Mouse (Mus musculus) lung, postnatal 0 days (tissue): Measurements from ENCODE around the gene Washc4. TPM values are rescaled to one million over a fixed set of nuclear protein-coding genes. Genes with fewer than 3 reads are reported as not detected.

Source experiments
- ATAC-seq: fragments of 200-750 bp; cut with Nextera tagmentation; 2 replicates; pipeline ENCODE4 v1.8.0; 2017; ENCODE audit warnings: moderate library complexity
- DNase-seq: peaks from one replicate; pipeline ENCODE4 v3.0.0-alpha.2; 2016; ENCODE audit warnings: low spot score
- H3K27ac ChIP-seq: fragments of 300-500 bp; sonication (generic); 2 replicates; pipeline ENCODE4 v1.5.1; 2014; ENCODE audit warnings: antibody characterized with exemption, mild to moderate bottlenecking, low read length, mixed read lengths
- H3K27me3 ChIP-seq: fragments of 300-500 bp; sonication (generic); replicated peaks from 2 replicates; pipeline ENCODE4 v1.6.1; 2014; ENCODE audit warnings: low read length, mixed read lengths; ENCODE audit not compliant: insufficient read depth
- H3K36me3 ChIP-seq: fragments of 300-500 bp; sonication (generic); 2 replicates; pipeline ENCODE4 v1.6.1; 2014; ENCODE audit warnings: low read length, mixed read lengths; ENCODE audit not compliant: insufficient read depth
- H3K4me1 ChIP-seq: fragments of 300-500 bp; sonication (generic); 2 replicates; pipeline ENCODE4 v1.6.1; 2014; ENCODE audit warnings: antibody characterized with exemption, low read depth, low read length, mixed read lengths; ENCODE audit not compliant: insufficient read depth
- H3K4me2 ChIP-seq: fragments of 300-500 bp; sonication (generic); replicated peaks from 2 replicates; pipeline ENCODE4 v1.6.1; 2014; ENCODE audit warnings: low read depth, mild to moderate bottlenecking, low read length, moderate library complexity, mixed read lengths
- H3K4me3 ChIP-seq: fragments of 300-500 bp; sonication (generic); 2 replicates; pipeline ENCODE4 v1.5.1; 2014; ENCODE audit warnings: low read depth, low read length
- H3K9ac ChIP-seq: fragments of 300-500 bp; sonication (generic); replicated peaks from 2 replicates; pipeline ENCODE4 v1.6.1; 2014; ENCODE audit warnings: low read depth, mild to moderate bottlenecking
- H3K9me3 ChIP-seq: fragments of 300-500 bp; sonication (generic); 2 replicates; pipeline ENCODE4 v1.6.1; 2016; ENCODE audit warnings: low read length, mixed read lengths
- CTCF ChIP-seq: IDR thresholded peaks from 2 replicates; pipeline ENCODE4 v1.5.1; 2016; ENCODE audit warnings: antibody characterized with exemption, mild to moderate bottlenecking
- EP300 ChIP-seq: IDR thresholded peaks from 2 replicates; pipeline ENCODE4 v1.6.1; 2016; ENCODE audit warnings: antibody characterized with exemption, mild to moderate bottlenecking, control low read depth
- WGBS: fragments of 180-500 bp; shearing (Covaris S2); extraction: QIAGEN DNeasy Blood & Tissue Kit; methylation state at CpG from one replicate; pipeline ENCODE4 v1.1.7; 2014; 5-methylcytosine and 5-hydroxymethylcytosine counted together
- polyA plus RNA-seq: library from polyadenylated mRNA; unstranded; fragments of >200 nt; fragmentation: Nextera tagmentation; extraction: Ambion mirVana; gene quantifications from 2 replicates; pipeline ENCODE4 v1.2.1, GENCODE M21; 2015

The Washc4 gene
- polyA plus RNA-seq, 1 experiment from 2014 or later: 28.3 TPM

DNA sequence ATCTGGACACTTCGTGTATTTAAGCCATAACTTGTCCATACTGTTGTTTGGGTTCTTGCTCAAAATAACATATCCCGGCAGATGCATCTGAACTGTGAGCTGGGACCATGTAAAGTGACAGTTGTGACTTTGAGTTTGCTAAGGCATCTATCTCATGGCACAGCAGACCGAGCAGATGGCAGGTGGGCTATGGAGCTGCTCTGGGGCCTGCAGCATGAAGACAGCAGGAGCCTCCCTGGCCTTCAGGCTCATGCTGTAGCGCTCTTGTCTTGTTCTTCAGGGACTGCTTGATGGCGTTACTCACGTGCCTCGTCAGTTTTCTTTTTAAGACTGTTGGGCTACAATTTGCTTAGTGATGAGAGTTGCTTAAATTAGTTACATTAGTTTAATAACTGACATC is 49.1 kb downstream of the Washc4 start:
- Histone ChIP-seq H3K9ac (no peak overlapping the region), H3K27me3 (no peaks in the 10 kb centered on the region), H3K4me1 (no peaks in the 10 kb centered on the region), H3K4me3 (no peak overlapping the region), H3K27ac (no peak overlapping the region), H3K4me2 (no peak overlapping the region), H3K36me3 (peaks cover 58% of the 10 kb centered on the region), H3K9me3 (no peaks in the 10 kb centered on the region)
- no peak for ATAC-seq
- no peak for DNase-seq
- WGBS: 90% methylated on average over 7 of the region's 7 CpGs
- TF ChIP-seq EP300 (no peak), CTCF (no peak)

DNA sequence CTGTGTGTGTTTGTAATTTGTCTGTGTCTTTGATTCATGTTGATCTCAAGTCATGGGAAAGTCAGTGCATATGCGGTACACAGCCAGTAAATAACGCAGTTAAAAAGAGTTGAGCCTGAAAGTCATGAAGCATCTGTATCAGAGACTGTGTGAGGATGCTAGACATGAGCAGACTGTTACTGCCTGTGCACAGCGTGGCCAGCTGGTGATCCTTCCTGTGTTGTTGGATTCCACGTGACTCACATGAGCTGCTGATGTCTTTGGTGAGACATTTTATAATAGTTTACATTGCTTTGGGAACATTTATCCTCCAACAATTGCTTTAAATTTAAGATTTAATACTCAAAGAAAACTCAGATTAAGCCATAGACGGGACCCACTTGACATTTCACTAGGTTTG is 51.0 kb downstream of the Washc4 start:
- Histone ChIP-seq H3K4me1 (no peaks in the 10 kb centered on the region), H3K27me3 (no peaks in the 10 kb centered on the region), H3K4me3 (no peak overlapping the region), H3K9ac (no peak overlapping the region), H3K4me2 (no peak overlapping the region), H3K27ac (no peak overlapping the region), H3K9me3 (no peaks in the 10 kb centered on the region), H3K36me3 (peaks cover 51% of the 10 kb centered on the region)
- no peak for DNase-seq
- TF ChIP-seq EP300 (no peak), CTCF (no peak)
- 87% methylated on average over 5 of the region's 5 CpGs for WGBS
- ATAC-seq: no peak

DNA sequence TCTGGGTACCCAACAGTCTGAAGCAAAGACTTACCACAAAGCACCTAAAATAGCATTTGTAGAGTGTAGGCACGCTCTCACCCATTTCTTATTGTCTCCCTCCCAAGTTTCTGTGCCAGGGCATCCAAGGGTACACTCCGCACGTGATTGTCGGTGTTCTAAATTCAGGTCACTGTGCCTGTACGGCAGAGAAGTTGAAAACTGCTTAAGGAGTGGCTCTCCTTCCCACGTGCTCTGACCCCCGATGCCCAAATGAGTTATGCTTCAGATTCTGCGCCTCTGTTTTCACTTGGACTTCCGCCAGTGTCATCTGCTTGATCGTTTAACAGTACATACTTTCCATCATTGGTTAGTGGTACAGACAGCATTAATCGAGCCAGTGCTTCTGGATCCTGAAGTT is 57.1 kb downstream of the Washc4 start:
- H3K27ac ChIP-seq: no peak overlapping the region
- no peak for DNase-seq
- 77% methylated on average over 11 of the region's 11 CpGs for WGBS

DNA sequence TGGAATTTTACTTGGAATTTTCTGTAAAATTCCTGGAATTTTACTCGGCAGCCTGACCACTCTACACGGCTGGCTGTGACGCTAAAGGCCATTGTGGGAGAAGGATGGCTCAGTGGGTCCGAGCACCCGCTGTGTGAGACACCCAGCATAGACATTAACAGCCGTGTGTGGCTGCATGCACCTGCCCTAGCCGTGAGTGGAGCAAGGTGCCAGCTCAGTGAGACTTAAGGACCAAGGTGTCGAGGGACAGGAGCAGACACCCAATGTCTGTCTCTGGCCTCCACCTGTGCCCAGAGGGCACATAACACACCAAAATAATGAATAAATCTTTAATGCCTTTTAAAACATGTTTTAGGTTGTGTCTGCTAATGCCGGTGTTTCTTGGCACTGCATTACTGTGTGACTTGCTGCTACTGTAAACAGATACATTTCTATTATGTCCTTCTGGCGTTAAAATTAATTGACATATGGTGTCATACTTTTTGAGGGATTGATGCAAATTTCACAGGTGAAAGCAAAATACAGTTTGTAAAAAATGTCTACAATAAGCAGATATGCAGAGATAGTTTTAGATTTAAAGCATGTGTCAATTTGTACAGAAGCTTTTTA is 60.5 kb downstream of the Washc4 start:
- no peak overlapping the region for H3K9ac ChIP-seq
- TF ChIP-seq CTCF (no peak), EP300 (no peak)
- WGBS: 85% methylated on average over 10 of the region's 10 CpGs
- H3K27ac ChIP-seq: no peak overlapping the region
- H3K36me3 ChIP-seq: peaks cover 19% of the 10 kb centered on the region; the same call in 1 of the 2 replicates
- no peaks in the 10 kb centered on the region for H3K4me1 ChIP-seq
- no peak overlapping the region for H3K4me3 ChIP-seq
- ATAC-seq (no peak), DNase-seq (no peak)
- H3K9me3 ChIP-seq: no peaks in the 10 kb centered on the region
- no peak overlapping the region for H3K4me2 ChIP-seq
- H3K27me3 ChIP-seq: no peaks in the 10 kb centered on the region

More for the DNA sequence above, 57.1 kb downstream of the Washc4 start:
- no peaks in the 10 kb centered on the region for H3K4me1 ChIP-seq
- no peak overlapping the region for H3K4me2 ChIP-seq
- ATAC-seq: no peak
- peaks cover 19% of the 10 kb centered on the region; the same call in 1 of the 2 replicates for H3K36me3 ChIP-seq
- H3K4me3 ChIP-seq: no peak overlapping the region
- H3K9ac ChIP-seq: no peak overlapping the region
- H3K27me3 ChIP-seq: no peaks in the 10 kb centered on the region
- no peaks in the 10 kb centered on the region for H3K9me3 ChIP-seq
- TF ChIP-seq CTCF (no peak), EP300 (no peak)

DNA sequence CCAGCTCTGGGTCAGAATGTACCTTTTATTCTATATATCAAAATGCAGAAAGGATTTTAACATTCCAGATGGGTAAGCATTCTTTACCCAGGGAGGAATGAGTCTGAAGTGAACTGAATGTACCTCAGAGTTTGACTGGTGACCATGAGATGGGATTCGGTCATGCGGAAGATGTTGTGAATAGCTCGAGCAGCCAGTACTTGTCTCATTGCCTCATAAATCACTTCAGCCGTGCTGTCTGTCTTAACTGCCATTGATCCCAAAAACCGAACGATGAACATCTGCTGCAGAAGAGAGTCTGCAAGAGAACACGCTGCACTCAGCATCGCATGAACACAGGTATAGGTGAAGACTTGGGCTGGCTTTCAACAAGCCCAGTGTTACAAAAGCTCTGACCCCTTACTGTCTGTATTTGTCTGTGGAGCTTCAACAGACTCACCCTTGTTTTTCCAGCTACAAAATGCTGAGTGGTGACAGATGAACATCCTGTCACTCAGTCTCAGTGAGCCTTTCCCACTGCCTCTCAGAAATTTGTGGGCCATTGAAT is 62.2 kb downstream of the Washc4 start:
- Histone ChIP-seq H3K36me3 (peaks cover 19% of the 10 kb centered on the region; the same call in 1 of the 2 replicates), H3K9ac (no peak overlapping the region), H3K4me3 (no peak overlapping the region), H3K4me1 (no peaks in the 10 kb centered on the region), H3K27ac (no peak overlapping the region), H3K4me2 (no peak overlapping the region), H3K27me3 (no peaks in the 10 kb centered on the region), H3K9me3 (no peaks in the 10 kb centered on the region)
- TF ChIP-seq CTCF (no peak), EP300 (no peak)
- WGBS: 83% methylated on average over 8 of the region's 8 CpGs
- DNase-seq (no peak), ATAC-seq (no peak)

DNA sequence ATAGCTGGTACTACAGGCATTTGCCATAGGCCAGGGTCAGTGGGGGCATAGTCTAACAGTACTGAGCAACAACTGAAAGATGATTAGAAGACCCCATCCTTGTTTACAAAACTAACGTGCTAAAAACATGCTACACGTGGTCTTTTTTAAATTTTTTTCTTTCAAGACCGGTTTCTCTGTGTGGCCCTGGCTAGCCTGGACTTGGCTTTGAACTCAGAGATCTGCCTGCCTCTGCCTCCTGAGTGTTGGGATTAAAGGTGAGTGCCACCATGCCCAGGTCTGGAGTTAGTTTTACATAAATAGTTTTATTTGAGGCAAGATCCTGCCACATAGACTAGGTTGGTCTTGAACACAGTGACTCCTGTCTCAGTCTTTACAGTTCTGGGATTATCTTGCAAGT is 63.6 kb downstream of the Washc4 start:
- Histone ChIP-seq H3K9me3 (no peaks in the 10 kb centered on the region), H3K27ac (no peak overlapping the region), H3K4me2 (no peak overlapping the region), H3K9ac (no peak overlapping the region), H3K4me1 (no peaks in the 10 kb centered on the region), H3K4me3 (no peak overlapping the region), H3K36me3 (peaks cover 22% of the 10 kb centered on the region), H3K27me3 (no peaks in the 10 kb centered on the region)
- ATAC-seq (no peak), DNase-seq (no peak)
- TF ChIP-seq CTCF: no peak
- TF ChIP-seq EP300: no peak
- WGBS: 90% methylated on average over 3 of the region's 3 CpGs
